Mouse (Mus musculus) Muller cell, postnatal 12 days (primary cell): ENCODE measurements at regions not wholly inside any gene's neighbourhood (a gene's known extent, or its start where the extent isn't known, plus 50 kb on each side); places are given as distances from the start of the nearest gene placed in this dataset.
A peak's percentile ranks its signal among the peaks of the same experiment; 100 is the strongest.

Experiments used
- DNase-seq: peaks from one replicate; pipeline ENCODE4 v3.0.0-alpha.2; 2015; ENCODE audit errors: inconsistent ontology term

GRCm38 (mm10) chr10:54269785-54270184 is 193.4 kb upstream of the Man1a start:
- peak; percentile 53 for DNase-seq

GRCm38 (mm10) chr10:54269354-54269753 is 192.9 kb upstream of the Man1a start:
- DNase-seq = peak; percentile 11

- DNase-seq = no peak
Measured at GRCm38 (mm10) chr10:54266656-54267055, 190.2 kb upstream of the Man1a start.

DNA sequence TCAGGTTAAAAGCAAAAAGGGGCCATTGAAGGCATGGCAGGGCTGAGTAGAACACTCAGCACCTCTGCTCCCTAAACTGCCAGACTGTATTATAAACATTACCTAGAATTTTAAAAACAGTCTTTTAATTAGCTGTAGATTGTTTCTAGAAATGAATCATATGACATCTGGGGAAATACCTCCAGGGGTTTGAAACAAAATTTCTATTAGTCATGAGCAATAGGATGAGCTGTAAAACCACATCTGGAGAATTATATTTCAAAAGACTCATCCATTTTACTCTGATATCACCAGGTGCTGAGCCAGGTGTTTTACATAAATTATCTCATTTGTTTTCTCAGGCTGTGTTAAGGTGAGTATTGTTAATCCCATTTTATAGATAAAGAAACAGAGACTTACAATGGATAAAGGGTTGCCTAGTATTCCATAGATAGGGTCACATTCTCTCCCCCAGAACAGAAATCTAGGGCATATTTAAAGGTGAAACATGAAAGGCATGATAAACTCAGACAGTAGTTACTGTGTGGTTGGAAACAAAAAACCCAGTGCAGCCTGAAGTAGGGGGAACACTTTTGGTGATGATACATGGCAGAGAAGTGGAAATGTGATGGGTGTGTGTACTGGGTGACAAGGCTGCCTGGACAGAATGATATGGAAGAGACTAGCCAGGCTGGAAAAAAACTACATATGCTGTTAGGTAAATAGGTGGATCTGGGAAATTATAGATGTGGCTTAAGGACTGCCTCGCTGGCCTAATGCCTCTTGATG is 178.6 kb upstream of the Man1a start:
- DNase-seq = no peak

- no peak for DNase-seq
Measured at GRCm38 (mm10) chr10:54244995-54245394, 168.6 kb upstream of the Man1a start.

DNA sequence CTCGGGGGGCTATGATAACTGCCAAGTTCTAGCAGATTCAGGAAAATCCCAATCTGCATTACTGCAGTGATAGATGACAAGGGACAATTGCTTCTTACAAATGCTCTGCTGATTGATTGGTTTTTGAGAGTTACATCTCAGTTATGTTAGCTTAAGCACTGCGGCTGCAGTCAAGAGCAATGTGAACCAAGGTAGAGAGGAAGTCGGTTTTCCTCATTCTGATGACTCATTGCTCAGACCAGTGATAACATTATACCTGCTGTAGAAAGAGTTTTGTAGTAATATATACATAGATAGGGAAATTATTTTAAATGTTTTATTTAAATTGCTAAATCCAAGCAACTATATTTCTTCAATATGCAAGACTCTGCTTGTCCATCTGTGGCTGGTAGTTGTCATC is 126.0 kb upstream of the Man1a start:
- no peak for DNase-seq

DNA sequence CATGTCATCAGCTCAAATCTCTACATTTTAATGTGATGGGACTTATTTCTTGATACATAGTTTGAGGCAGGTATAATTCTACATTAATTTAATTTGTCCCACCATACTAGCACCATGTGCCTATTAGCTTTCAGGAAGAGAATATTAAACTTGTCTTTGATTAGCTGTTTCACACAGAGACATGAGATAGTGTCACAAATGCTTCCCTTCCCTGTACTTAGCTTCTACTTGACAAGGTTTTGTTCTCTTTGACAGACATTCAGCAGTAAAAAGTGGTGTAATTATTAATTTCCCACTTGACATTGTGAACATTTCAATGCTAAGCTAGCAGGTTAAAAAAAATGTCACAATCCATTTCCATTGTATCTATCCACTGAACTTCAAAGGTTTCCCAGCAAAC is 125.3 kb upstream of the Man1a start:
- no peak for DNase-seq

- DNase-seq = no peak
Measured at GRCm38 (mm10) chr10:54182670-54183069, 106.3 kb upstream of the Man1a start.

DNA sequence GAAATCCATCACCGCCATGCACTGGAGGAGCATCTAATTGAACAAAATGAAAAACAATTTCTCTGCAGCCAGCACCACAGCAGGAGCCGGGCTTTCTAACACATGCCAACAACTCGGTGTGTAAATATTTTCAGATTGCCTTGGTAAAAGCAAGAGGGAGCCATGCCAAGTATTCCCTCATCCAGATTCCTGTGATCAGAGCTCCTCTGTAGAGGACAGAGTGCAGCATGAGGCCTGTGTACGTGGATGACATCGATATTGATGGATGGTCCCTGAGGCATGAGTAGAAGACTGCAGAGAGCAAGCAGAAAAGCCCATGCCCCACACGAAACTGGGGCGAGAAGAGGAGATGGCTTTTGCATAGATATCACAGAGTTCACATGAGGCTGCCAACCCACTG is 92.9 kb upstream of the Man1a start:
- DNase-seq = peak; percentile 69

DNA sequence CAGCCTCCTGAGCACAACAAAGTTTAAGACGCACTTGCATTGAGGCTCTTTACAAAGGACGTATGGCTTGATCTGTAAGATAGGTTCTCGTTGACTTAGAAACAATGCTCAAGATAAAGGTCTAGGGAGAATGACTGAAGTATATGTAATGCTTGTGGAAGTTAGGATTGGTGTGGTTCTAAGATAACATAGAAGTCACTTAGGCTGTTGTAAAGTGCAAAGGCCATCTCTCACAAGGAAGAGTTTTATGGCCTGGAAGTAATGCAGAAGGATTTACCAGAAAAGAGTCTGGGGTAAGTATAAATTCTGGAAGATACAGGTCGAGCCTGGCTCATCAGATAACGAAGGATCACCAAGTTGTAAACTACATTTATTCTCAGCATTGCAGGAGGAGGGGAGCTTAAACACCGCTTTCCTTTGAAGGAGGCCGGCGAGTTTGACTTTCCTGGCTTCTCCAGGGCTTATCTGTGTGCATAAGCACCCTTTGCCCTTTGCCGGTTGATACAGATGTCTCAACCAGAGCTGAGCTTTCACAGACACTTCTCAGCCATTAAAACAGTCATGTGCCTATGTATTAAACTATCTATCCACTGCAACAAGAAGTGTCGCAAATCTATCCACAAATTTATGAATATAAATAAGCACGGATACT is 84.8 kb upstream of the Man1a start:
- no peak for DNase-seq

- DNase-seq = no peak
Measured at GRCm38 (mm10) chr10:54153928-54154327, 77.5 kb upstream of the Man1a start.

GRCm38 (mm10) chr10:54132634-54133033 is 56.2 kb upstream of the Man1a start:
- no peak for DNase-seq
